Mouse (Mus musculus) lung, adult 2 months (tissue): ENCODE measurements around the gene Mul1.

Experiments used
- CTCF ChIP-seq: fragments of 200-500 bp; IDR thresholded peaks from 2 replicates; pipeline ENCODE4 v1.5.1; 2011; ENCODE audit warnings: mild to moderate bottlenecking, low read length, control low read depth; ENCODE audit not compliant: insufficient read depth
- POLR2A ChIP-seq: fragments of 200-500 bp; IDR thresholded peaks from 2 replicates; pipeline ENCODE4 v1.6.1; 2011; ENCODE audit warnings: low read depth, mild to moderate bottlenecking, control low read depth, low read length, borderline replicate concordance; ENCODE audit errors: extremely low read depth

DNA sequence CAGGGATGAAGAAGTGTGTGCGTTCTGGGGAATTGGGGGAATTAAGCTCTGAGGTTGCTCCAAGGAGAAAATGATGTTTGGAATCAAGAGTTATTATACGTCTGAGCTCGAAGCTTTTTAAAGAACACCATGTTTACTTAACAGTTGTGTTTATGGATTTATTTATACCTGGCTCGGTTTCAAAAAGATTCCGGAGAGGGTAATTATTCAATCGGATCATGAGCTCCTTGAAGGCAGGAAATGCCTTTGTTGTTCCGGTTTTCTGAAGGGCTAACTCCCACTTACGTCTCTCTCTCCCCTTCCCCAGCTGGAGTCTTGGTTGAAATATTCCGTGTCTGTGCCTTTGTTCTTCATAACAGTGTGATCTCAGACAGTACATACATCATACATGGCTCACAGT lies 46.5 kb downstream of the Mul1 start:
- TF ChIP-seq POLR2A (no peak), CTCF (no peak)
